Mouse (Mus musculus): Measurements from ENCODE around the gene Ndufv1. TPM values are rescaled to one million over a fixed set of nuclear protein-coding genes. Genes with fewer than 3 reads are reported as not detected.
A peak's percentile ranks its signal among the peaks of the same experiment; 100 is the strongest.
"Not testable (repeated sequence)": the region's sequence is repeated elsewhere in the genome, so short reads cannot be mapped to it uniquely, and the experiment has no call there.

Ndufv1 gene
- polyA plus RNA-seq, 1 experiment from 2014 or later, result 199 TPM

GRCm38 (mm10) chr19:3985261-3985681, 27.3 kb downstream of the Ndufv1 start:
- peak overlapping the region; percentile 44; the same call in 1 of the 2 replicates for H3K27ac ChIP-seq
- ATAC-seq (ENCODE audit: low FRiP score, low read depth), result no peak
- H3K27me3 ChIP-seq, result no peaks in the 10 kb centered on the region
- 41% methylated on average over 8 of the region's 8 CpGs for whole genome bisulfite sequencing
- peaks cover 34% of the 10 kb centered on the region for H3K4me1 ChIP-seq
- H3K9me3 ChIP-seq, result no peaks in the 10 kb centered on the region
- no peak overlapping the region for H3K9ac ChIP-seq
- no peaks in the 10 kb centered on the region for H3K36me3 ChIP-seq
- no peak overlapping the region for H3K4me2 ChIP-seq (replicated peaks)
- H3K4me3 ChIP-seq, result no peak overlapping the region

- H3K27ac ChIP-seq, result peak overlapping the region; percentile 52; the same call in 1 of the 2 replicates
- H3K4me2 ChIP-seq (replicated peaks), result no peak overlapping the region
- no peak overlapping the region for H3K4me3 ChIP-seq
- H3K9ac ChIP-seq, result no peak overlapping the region
- H3K4me1 ChIP-seq, result peaks cover 37% of the 10 kb centered on the region
- H3K36me3 ChIP-seq, result no peaks in the 10 kb centered on the region
- H3K27me3 ChIP-seq, result no peaks in the 10 kb centered on the region
- 45% methylated on average over 9 of the region's 9 CpGs for WGBS
- no peaks in the 10 kb centered on the region for H3K9me3 ChIP-seq
- ATAC-seq (ENCODE audit: low FRiP score, low read depth), result no peak
These were observed 28.9 kb downstream of the Ndufv1 start for GRCm38 (mm10) chr19:3983527-3984200.

- H3K4me3 ChIP-seq, result no peak overlapping the region
- peaks cover 23% of the 10 kb centered on the region for H3K4me1 ChIP-seq
- no peak overlapping the region for H3K4me2 ChIP-seq (replicated peaks)
- H3K36me3 ChIP-seq, result no peaks in the 10 kb centered on the region
- no peak overlapping the region for H3K27ac ChIP-seq
- H3K9ac ChIP-seq, result no peak overlapping the region
- no peaks in the 10 kb centered on the region for H3K27me3 ChIP-seq
- H3K9me3 ChIP-seq, result no peaks in the 10 kb centered on the region
- WGBS, result 67% methylated on average over 9 of the region's 9 CpGs
- ATAC-seq (ENCODE audit: low FRiP score, low read depth), result no peak
These were observed 31.7 kb downstream of the Ndufv1 start for GRCm38 (mm10) chr19:3980917-3981316.

- no peak overlapping the region for H3K4me3 ChIP-seq
- no peak overlapping the region for H3K4me2 ChIP-seq (replicated peaks)
- H3K27me3 ChIP-seq, result no peaks in the 10 kb centered on the region
- no peak overlapping the region for H3K27ac ChIP-seq
- H3K4me1 ChIP-seq, result peaks cover 19% of the 10 kb centered on the region
- no peaks in the 10 kb centered on the region for H3K9me3 ChIP-seq
- WGBS, result 12% methylated on average over 4 of the region's 4 CpGs
- peak; percentile 50 for ATAC-seq (ENCODE audit: low FRiP score, low read depth)
- 0 out of 2 replicates have a peak overlapping the region, but pooled peaks have one; percentile 21 for H3K9ac ChIP-seq
- no peaks in the 10 kb centered on the region for H3K36me3 ChIP-seq
These were observed 32.3 kb downstream of the Ndufv1 start for GRCm38 (mm10) chr19:3980309-3980708.

GRCm38 (mm10) chr19:3975866-3976265, 36.7 kb downstream of the Ndufv1 start:
- 64% methylated on average over 2 of the region's 2 CpGs for WGBS
- H3K36me3 ChIP-seq, result no peaks in the 10 kb centered on the region
- peaks cover 9% of the 10 kb centered on the region; the same call in 1 of the 2 replicates for H3K4me1 ChIP-seq
- ATAC-seq (ENCODE audit: low FRiP score, low read depth), result no peak
- no peak overlapping the region for H3K4me3 ChIP-seq
- H3K9me3 ChIP-seq, result no peaks in the 10 kb centered on the region
- H3K27me3 ChIP-seq, result no peaks in the 10 kb centered on the region
- H3K9ac ChIP-seq, result no peak overlapping the region
- no peak overlapping the region for H3K4me2 ChIP-seq (replicated peaks)
- H3K27ac ChIP-seq, result no peak overlapping the region

- not testable (repeated sequence) for H3K9ac ChIP-seq; H3K36me3 ChIP-seq; H3K4me3 ChIP-seq; ATAC-seq (ENCODE audit: low FRiP score, low read depth); H3K4me2 ChIP-seq (replicated peaks); H3K9me3 ChIP-seq; H3K27me3 ChIP-seq; H3K27ac ChIP-seq; H3K4me1 ChIP-seq
- 80% methylated on average over 6 of the region's 6 CpGs for WGBS
These were observed 38.0 kb downstream of the Ndufv1 start for GRCm38 (mm10) chr19:3974608-3975007.

GRCm38 (mm10) chr19:3972229-3972628, 40.4 kb downstream of the Ndufv1 start, which contains the start of gene Aldh3b2:
Gene Aldh3b2 (plus strand): TSS chr19:3972328.
- Histone ChIP-seq H3K27me3 (no peaks in the 10 kb centered on the region), H3K4me3 (no peak within 1 kb of the TSS), H3K9me3 (no peaks in the 10 kb centered on the region), H3K36me3 (no peaks in the 10 kb centered on the region), H3K4me1 (peaks cover 5% of the 10 kb centered on the region; the same call in 1 of the 2 replicates), H3K27ac (no peak within 1 kb of the TSS), H3K4me2 (replicated peaks) (no peak within 1 kb of the TSS), H3K9ac (no peak within 1 kb of the TSS)
- 17% methylated on average over 9 of the region's 9 CpGs for WGBS
- ATAC-seq (ENCODE audit: low FRiP score, low read depth), result no peak

- WGBS, result 49% methylated on average over 3 of the region's 3 CpGs
- Histone ChIP-seq H3K4me1 (peaks cover 2% of the 10 kb centered on the region; the same call in 1 of the 2 replicates), H3K4me3 (no peak overlapping the region), H3K27ac (no peak overlapping the region), H3K27me3 (no peaks in the 10 kb centered on the region), H3K36me3 (no peaks in the 10 kb centered on the region), H3K4me2 (replicated peaks) (no peak overlapping the region), H3K9ac (no peak overlapping the region), H3K9me3 (no peaks in the 10 kb centered on the region)
- ATAC-seq (ENCODE audit: low FRiP score, low read depth), result no peak
These were observed 45.3 kb downstream of the Ndufv1 start for GRCm38 (mm10) chr19:3967258-3967657.

GRCm38 (mm10) chr19:3966330-3967075, 46.1 kb downstream of the Ndufv1 start:
- H3K4me1 ChIP-seq, result no peaks in the 10 kb centered on the region
- no peak overlapping the region for H3K4me3 ChIP-seq
- H3K9me3 ChIP-seq, result no peaks in the 10 kb centered on the region
- no peaks in the 10 kb centered on the region for H3K36me3 ChIP-seq
- no peaks in the 10 kb centered on the region for H3K27me3 ChIP-seq
- H3K9ac ChIP-seq, result no peak overlapping the region
- H3K27ac ChIP-seq, result no peak overlapping the region
- no peak overlapping the region for H3K4me2 ChIP-seq (replicated peaks)
- 68% methylated on average over 11 of the region's 11 CpGs for WGBS
- ATAC-seq (ENCODE audit: low FRiP score, low read depth), result no peak

- H3K9ac ChIP-seq, result no peak overlapping the region
- no peak for ATAC-seq (ENCODE audit: low FRiP score, low read depth)
- H3K27me3 ChIP-seq, result no peaks in the 10 kb centered on the region
- H3K4me3 ChIP-seq, result no peak overlapping the region
- no peaks in the 10 kb centered on the region for H3K36me3 ChIP-seq
- no peaks in the 10 kb centered on the region for H3K9me3 ChIP-seq
- no peak overlapping the region for H3K4me2 ChIP-seq (replicated peaks)
- no peak overlapping the region for H3K27ac ChIP-seq
- H3K4me1 ChIP-seq, result no peaks in the 10 kb centered on the region
- 76% methylated on average over 4 of the region's 4 CpGs for WGBS
These were observed 48.6 kb downstream of the Ndufv1 start for GRCm38 (mm10) chr19:3964030-3964429.

GRCm38 (mm10) chr19:3962469-3962868, 50.1 kb downstream of the Ndufv1 start:
- H3K9me3 ChIP-seq, result no peaks in the 10 kb centered on the region
- H3K9ac ChIP-seq, result no peak overlapping the region
- no peaks in the 10 kb centered on the region for H3K27me3 ChIP-seq
- H3K4me1 ChIP-seq, result no peaks in the 10 kb centered on the region
- WGBS, result 14% methylated on average over 2 of the region's 2 CpGs
- no peak overlapping the region for H3K27ac ChIP-seq
- no peak for ATAC-seq (ENCODE audit: low FRiP score, low read depth)
- H3K4me2 ChIP-seq (replicated peaks), result no peak overlapping the region
- H3K36me3 ChIP-seq, result no peaks in the 10 kb centered on the region
- H3K4me3 ChIP-seq, result no peak overlapping the region

GRCm38 (mm10) chr19:3961805-3962204, 50.8 kb downstream of the Ndufv1 start:
- not testable (repeated sequence) for ATAC-seq (ENCODE audit: low FRiP score, low read depth); H3K9me3 ChIP-seq; H3K27me3 ChIP-seq; H3K4me2 ChIP-seq (replicated peaks); H3K36me3 ChIP-seq; H3K4me1 ChIP-seq; H3K4me3 ChIP-seq; H3K27ac ChIP-seq; H3K9ac ChIP-seq
- 85% methylated on average over 6 of the region's 6 CpGs for WGBS
